Mouse (Mus musculus) left cerebral cortex, postnatal 10 days (tissue): ENCODE data around the gene Lrrc55. TPM values are rescaled to one million over a fixed set of nuclear protein-coding genes. Genes with fewer than 3 reads are reported as not detected.

Experiments
- DNase-seq, 2 experiments: peaks; one replicate each; pipeline ENCODE4 v3.0.0; 2021 to 2022; ENCODE audit warnings: low spot score in 2 of 2, mixed read lengths in 1 of 2; ENCODE audit errors: extremely low spot score in 1 of 2
- intact Hi-C: fragments of 180-260 bp; cut with DNase I; formaldehyde crosslinking; loops from one replicate; pipeline ENCODE4 v1.15.1; 2025
- total RNA-seq, 2 experiments: library from RNA; stranded (reverse); gene quantifications; 2 replicates each; pipeline ENCODE4 v1.2.3; 2021

The Lrrc55 gene
- total RNA-seq, 2 experiments from 2014 or later = 55.1 to 56.6 TPM

GRCm38 (mm10) chr2:85139393-85139792, 57.6 kb downstream of the Lrrc55 start:
- intact Hi-C loops = no loop called here

GRCm38 (mm10) chr2:85138143-85138542, 58.9 kb downstream of the Lrrc55 start:
- intact Hi-C loops = no loop called here
- DNase-seq = no peak

More at GRCm38 (mm10) chr2:85139393-85139792, 57.6 kb downstream of the Lrrc55 start:
- no peak for DNase-seq

- DNase-seq = no peak
- intact Hi-C loops = no loop called here
Observed at GRCm38 (mm10) chr2:85137601-85138140, 59.3 kb downstream of the Lrrc55 start.

- DNase-seq = no peak
- intact Hi-C loops = no loop called here
Observed at GRCm38 (mm10) chr2:85136831-85137520, 60.0 kb downstream of the Lrrc55 start.

- DNase-seq = peak in 1 of 2 experiments; percentile 69
- intact Hi-C loops = no loop called here
Observed at GRCm38 (mm10) chr2:85136089-85136488, 60.9 kb downstream of the Lrrc55 start, which contains the start of gene Aplnr. TSS of gene Aplnr (plus strand) at chr2:85136225.

- intact Hi-C loops = no loop called here
- DNase-seq = no peak
Observed at GRCm38 (mm10) chr2:85135099-85135498, 61.9 kb downstream of the Lrrc55 start.

- no peak for DNase-seq
- intact Hi-C loops = no loop called here
Observed at GRCm38 (mm10) chr2:85132204-85132603, 64.8 kb downstream of the Lrrc55 start.

GRCm38 (mm10) chr2:85131724-85132123, 65.3 kb downstream of the Lrrc55 start:
- intact Hi-C loops = no loop called here
- peak in 1 of 2 experiments; percentile 70 for DNase-seq

GRCm38 (mm10) chr2:85131226-85131625, 65.8 kb downstream of the Lrrc55 start:
- intact Hi-C loops = no loop called here
- no peak for DNase-seq

GRCm38 (mm10) chr2:85129496-85129971, 67.5 kb downstream of the Lrrc55 start:
- DNase-seq = peak in 1 of 2 experiments; percentile 71
- intact Hi-C loops = no loop called here

GRCm38 (mm10) chr2:85123869-85124535, 73.0 kb downstream of the Lrrc55 start:
- peak; percentile 77 to 80 for DNase-seq
- intact Hi-C loops = loop anchor here (1.0 to 2.0 kb wide), 2 partner anchors 123 to 437 kb away; no protein-coding TSS in a partner anchor

GRCm38 (mm10) chr2:85123187-85123868, 73.7 kb downstream of the Lrrc55 start:
- peak; percentile 41 to 72 for DNase-seq
- intact Hi-C loops = loop anchor here (1.0 kb wide), 1 partner anchor 438 kb away; no protein-coding TSS in a partner anchor

Other genes with a start within 250 kb of the Lrrc55 start
- gene Prg2, start 216.7 kb downstream of the Lrrc55 start, total RNA-seq = not detected
- gene Prg3, start 209.0 kb downstream of the Lrrc55 start, total RNA-seq = not detected
- gene Ssrp1, start 160.0 kb downstream of the Lrrc55 start, total RNA-seq = 100 to 1,000 TPM; 101 to 105 TPM
- gene P2rx3, start 159.7 kb downstream of the Lrrc55 start, total RNA-seq = 1 to 10 TPM; 1.9 to 2.2 TPM
- 10 to 100 TPM; 77.8 to 88.7 TPM for gene Tnks1bp1, start 149.2 kb downstream of the Lrrc55 start, total RNA-seq
- gene Aplnr, start 61.0 kb downstream of the Lrrc55 start, total RNA-seq = 10 to 100 TPM; 11.5 to 19.2 TPM
- gene Olfr987, start 142.1 kb upstream of the Lrrc55 start, total RNA-seq = not detected
- gene Olfr988, start 166.0 kb upstream of the Lrrc55 start, total RNA-seq = not detected
- gene Olfr992, start 212.3 kb upstream of the Lrrc55 start, total RNA-seq = not detected
- gene Olfr993, start 217.7 kb upstream of the Lrrc55 start, total RNA-seq = not detected
- gene Olfr994, start 239.3 kb upstream of the Lrrc55 start, total RNA-seq = not detected
- not detected for gene Olfr995, start 246.4 kb upstream of the Lrrc55 start, total RNA-seq